Mouse (Mus musculus) NIH3T3 (cell line): ENCODE measurements at regions not wholly inside any gene's neighbourhood (a gene's known extent, or its start where the extent isn't known, plus 50 kb on each side); places are given as distances from the start of the nearest gene placed in this dataset.

ENCODE experiments used
- DNase-seq: peaks from one replicate; pipeline ENCODE4 v3.0.0-alpha.2; 2012; ENCODE audit warnings: low read depth

DNA sequence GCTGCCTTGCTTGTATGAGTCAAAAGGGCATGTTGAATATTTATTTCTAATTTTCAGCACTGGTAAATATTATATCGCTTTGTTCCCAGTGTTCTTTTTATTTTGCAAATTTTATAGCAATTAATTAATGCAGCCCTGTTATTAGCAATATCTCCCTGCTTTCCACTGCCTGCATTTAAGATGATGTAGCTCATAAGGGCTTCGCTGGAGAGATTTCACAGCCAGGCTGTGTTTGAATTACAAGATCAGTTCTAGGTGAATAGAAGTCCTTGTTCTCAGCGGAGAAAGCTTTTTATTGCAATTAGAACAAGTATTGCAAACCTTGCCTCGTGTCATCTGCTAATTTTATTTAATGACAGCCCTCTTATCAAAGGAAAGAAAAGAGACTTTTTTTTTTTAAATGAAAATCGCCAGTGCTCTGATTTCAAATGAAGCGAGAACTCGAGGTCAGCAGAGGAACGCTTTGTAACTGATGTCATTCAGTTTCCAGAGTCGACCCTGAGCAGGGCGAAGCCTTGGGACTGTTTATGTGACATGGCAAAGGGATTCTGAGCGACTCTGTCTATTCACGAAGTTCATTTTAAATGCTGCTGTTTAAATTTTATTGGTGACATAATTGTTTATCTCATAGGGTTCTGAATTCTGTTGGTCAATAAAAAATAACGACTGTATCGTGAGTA lies 378.7 kb upstream of the Mki67 start:
- DNase-seq = no peak

DNA sequence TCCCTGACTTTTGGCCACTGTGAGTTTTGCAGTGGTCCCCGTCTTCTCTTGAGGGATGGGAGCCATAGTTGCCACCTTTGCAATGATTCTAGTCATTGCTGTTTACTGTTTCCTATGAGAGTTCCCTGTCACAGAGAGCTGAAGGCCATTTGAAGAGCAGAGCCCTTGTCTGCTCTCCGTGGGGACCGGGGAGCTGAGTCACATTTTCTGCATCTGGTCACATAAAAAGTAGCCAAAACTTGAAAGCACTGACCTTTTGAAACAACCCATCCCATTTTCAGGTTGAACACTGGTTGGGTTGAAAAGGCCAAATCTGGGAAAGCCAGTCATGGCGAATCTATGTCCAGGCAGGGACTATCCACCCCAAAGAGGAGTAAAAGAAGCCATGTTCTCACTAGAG lies 387.9 kb upstream of the Mki67 start:
- no peak for DNase-seq

DNA sequence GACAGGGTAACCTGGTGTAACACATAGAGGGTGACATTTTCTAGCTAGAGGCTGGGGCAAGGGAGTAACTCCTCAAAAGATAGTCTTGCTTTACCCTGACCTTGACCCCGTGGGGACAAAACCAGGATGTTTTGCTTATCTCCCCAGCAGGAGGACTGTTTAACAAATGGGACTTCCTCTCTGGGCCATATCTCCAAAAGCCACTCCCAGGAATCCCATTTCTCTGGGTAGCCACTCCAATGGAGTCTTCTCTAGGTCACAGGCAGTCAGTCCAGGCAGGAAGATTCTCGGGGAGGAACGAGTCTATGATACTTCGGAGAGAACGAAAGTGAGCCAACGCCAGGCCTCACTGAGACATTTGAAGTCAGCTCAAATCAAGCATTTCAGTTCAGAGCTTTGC lies 396.0 kb upstream of the Mki67 start:
- no peak for DNase-seq

DNA sequence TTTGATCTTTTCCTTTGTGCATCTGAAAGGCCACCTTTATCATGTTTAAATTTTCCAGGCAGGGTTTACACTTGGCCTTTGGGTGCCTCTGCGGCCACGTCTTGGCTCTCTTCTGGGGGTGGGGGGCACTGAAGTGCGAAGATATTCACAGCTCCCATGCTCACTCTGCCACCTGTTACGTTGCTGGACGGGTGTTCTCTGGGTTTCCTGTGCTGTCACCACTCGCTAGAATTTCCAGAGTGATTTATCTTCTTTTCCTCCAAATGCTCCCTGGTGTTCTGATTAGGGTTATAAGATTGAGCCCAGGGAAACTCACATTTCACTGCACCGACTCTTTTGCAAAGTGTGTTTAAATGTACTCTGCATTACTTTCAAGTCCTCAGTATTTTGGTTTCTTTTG lies 404.8 kb upstream of the Mki67 start:
- no peak for DNase-seq

DNA sequence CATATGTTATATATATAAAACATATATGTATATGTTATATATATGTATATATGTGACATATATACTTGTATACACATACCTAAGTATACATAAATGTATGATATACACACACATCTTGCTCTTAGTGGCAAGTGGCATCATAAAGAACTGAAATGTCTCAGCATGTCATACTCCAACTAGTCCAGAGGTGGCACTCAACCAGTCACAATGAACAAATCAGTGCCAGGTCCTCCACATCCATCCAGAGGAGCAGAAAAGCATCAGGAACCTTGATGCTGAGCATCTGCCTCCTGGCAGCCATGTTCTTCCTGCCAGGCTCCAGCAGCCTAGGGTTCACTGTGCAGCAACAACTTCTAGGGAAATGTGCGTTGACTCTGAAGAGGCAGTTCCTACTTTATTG lies 405.2 kb upstream of the Mki67 start:
- no peak for DNase-seq

DNA sequence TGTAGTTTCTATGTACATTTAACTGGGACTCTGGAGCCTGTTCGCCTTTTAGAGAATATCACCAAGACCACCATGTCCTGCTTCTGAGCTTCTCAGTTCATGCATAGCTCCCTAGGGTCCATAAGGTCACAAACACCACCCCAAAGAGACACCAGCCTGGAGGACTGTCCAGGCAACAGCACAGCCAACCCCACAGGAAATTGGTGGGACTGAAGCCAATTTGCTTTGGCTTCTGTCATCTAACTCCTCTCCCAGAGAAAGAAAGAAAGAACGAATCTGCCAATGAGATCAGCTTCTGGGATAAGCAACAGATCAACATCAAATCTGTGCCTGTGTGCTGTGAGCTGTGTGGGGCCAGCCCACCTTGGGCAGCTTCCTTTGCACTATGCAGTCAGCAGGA lies 408.6 kb upstream of the Mki67 start:
- DNase-seq = no peak

DNA sequence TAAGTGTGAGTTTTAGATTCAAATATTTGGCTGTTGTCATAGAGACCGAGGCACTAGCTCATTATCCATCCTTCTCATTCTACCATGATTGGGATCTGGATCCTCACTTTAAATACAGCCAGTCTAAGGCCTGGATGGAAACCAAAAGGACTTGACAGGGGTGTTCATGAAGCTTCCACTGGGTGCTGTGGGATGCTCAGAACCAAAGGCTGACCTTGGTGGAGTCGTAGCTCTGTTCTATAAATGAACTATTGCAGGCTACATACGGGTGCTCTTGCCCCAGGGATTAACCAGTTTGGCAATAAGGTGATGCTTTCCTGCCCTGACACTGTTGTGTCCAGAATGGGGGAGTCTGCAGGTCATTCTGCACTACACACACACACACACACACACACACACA lies 410.2 kb upstream of the Mki67 start:
- no peak for DNase-seq

DNA sequence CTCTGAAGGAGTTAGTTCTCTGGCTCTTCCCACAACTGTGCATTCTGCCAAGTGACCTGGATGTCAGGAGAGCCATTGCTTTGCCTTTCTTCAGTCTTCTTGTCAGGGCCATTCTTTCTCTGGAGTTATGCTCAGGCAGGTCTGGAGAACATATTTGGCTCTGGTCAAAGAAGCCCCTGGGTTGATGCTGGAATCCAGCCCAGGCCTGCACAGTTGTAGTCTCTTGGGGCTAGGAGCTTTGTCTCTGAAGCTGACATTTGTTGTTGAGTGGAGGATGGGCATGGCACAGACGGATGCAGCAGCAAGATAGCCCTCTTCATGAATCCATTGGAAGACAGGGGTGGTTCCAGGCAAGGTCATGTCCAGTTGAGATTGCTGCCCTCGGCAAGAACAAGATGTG lies 411.4 kb upstream of the Mki67 start:
- no peak for DNase-seq

DNA sequence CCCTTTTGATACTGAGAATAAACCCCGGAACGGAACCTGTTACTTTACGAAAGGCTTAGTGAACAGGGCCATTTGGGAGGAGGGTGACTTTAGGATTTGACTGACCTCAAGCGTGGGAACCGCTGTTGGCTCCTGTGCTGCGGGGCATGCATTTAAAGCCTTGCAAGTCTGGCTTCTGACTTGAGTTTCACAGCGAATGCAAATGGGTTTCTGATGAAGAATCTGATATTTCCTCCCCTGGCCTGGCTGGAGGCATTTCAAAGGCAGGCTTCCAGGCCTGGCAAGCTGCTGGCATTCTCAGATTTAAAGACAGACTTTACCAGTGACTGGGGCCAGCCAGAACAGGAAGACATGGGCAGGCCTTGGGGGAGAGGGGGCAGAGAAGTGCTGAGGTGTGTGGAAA lies 413.6 kb upstream of the Mki67 start:
- DNase-seq = no peak

DNA sequence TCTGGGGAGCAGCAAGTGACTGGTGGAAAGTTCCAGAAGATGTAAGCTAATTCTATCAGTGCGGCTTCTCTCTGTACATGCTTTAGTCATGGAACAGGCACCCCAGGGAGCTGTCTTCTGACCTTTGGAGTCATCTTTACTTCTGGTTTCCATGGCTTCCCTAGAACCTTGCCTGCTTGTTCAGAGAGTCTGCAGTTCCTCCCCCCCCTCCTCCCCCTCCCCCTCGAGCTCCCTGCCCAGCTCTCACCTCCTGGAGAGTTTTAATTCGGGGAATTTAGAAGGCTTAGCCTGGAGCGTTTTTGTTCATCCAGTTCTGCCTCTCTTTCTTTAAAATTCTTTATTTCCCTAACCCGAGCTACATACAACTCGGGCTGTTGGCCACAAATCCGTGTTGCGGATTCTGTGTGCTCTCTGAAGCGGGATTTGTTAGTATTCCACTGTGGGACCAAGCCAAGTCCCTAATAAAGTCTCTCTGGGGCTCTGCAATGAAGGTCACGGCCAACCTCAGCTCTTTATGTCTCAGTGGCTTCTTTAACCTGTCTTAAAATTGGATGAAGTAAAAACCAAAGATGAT lies 414.6 kb upstream of the Mki67 start:
- no peak for DNase-seq

DNA sequence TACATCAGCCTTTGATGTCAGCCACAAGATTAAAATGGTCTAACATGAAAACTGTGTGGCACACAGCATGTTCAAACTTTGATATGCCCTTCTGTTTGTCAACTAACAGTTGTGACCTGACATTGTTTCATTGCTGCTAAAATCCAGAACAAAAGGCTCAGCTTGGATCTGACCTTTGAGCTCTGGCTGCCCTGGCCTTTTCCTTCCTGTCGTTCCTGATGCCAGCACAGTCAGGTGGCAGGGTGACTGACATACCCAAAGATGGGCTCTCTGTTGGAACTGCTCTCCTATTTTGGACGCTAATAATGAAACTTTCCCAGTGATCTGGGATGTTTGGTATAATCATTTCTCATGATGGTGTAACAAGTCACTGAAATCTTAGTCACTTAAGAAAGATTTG lies 416.8 kb upstream of the Mki67 start:
- no peak for DNase-seq

DNA sequence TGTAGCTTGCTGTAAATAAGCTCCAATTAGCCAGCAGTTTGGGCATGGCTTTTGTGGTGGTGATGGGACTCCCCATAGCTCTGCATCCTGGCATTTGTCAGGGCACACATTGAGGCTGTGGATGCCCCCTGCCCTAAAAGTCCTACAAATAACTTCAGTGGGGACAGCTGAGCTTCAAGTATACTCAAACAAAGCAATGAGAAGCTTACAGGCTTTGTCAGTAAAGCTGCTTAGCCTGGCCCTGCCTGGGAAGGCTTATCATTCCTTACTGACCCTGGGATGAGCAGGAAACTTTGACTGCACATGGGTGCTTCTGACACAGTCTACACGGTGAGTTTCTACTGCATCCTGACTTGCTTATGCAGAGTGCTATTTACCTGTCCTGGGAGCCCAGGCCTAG lies 420.5 kb upstream of the Mki67 start:
- DNase-seq = no peak

DNA sequence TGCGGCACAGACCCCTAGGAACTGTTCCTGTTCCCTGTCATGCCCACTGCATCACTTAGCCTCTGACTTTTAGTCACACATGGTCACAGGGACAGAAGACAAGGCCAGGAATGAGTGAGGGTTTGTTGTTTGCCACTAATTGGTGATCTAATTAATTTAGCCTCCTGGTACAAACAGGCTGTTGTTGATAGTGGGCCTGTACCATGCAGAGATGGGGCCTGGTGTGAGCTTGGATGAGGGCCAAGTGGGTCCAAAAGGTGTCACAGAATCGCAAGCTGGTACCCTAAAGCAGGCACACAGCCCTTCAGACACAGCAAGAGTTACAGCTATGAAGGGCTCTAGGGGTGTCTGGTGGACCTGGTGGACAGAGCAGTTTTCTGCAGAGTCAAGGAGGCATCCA lies 421.2 kb upstream of the Mki67 start:
- DNase-seq = no peak

DNA sequence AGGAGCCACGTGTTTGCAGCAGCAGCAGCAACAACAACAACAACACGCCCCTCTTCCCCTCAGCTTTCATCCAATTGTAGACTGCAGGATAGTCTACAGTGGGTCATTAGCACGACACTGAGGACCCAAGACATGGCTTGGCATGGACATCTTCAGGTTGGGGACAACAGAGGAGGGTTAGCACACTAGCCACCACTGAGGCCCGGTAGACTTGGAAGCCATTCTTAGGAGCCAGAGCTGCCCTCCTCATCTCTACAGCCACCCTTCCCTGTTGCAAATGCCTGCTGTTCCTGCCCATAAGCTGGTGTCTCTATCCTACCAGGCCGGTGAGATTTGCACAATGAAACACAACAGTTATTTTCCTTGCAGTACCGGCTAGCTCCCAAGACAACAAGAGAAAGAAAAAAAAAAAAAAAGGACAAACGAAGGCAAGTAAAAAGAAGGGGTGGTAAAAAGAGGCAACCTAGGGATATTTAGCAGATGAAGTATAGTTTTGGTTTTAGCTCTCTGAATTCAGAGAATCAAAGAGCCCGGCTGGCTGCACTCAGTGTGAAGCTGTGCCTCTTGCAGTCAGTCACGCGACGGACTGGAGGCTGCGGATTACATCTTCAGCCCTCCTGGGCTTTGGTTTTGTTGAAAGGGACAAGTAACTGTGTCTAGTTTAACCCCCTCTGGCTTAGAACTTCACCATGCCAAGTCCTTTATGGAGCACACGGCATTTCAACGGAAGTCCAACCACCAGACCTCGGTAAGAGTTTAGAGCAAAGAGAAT lies 421.9 kb upstream of the Mki67 start:
- no peak for DNase-seq

DNA sequence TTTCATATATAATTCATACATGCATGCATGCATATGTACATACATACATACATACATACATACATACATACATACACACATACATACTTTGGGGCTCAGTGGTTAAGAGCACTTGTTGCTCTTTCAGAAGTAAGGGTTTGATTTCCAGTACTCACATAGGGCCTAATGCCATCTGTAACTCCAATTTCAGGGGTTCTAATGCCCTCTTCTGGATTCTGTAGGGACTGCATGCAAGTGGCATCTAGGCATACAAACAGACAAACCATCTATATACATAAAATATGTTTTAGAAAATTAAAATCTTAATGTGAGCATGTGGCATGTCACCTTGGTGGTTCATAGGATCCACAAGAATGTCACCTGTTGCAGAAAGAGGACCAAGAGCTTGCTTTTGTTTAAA lies 426.7 kb upstream of the Mki67 start:
- DNase-seq = no peak

DNA sequence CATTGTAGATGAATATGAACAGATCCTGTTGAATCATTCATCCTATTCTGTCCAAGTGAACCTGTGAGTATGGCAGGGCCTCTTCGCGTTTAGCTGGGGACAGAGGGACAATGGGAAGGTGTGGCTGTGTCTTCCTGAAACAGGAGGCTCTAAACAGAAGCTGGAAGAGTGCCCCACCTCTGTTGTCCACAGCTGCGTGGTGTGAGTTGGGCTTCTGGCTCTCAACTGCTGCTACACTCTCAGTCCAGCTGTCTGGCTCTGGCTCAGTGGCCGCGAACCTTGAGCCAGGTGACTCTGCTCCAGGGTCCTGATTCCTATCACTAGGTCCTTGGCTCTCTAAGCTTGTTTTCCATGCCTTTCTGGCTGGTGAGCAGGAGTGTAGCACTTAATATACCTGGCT lies 434.0 kb upstream of the Mki67 start:
- DNase-seq = no peak

DNA sequence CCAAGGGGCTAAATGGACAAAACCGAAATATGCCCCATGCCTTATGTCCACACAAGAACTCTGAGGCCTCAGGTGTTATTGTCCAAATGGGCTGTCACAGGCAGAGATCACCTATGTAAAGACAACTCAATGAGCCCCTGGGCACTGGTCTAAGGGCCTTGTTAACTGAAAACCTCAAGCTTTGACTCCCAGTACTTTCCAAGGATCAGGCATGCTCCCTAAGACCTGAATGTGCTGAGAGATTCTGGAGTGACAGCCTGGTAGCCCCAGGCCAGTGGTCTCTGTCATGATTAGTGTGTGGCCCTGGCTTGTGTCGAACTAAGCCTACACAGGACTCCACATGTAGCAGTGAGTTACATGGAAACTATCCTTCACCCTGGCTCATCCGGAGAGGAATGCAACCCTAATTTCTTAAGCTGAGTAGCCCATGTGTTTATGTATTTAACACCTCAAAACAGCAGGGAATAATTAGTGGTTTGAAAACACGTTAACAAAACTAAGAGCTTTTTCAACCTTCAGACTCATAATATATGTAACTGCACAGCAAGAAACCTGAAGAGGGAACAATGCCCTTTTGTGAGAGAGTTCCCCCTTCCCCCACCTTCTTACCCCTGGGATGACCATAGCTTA lies 435.3 kb upstream of the Mki67 start:
- DNase-seq = no peak

DNA sequence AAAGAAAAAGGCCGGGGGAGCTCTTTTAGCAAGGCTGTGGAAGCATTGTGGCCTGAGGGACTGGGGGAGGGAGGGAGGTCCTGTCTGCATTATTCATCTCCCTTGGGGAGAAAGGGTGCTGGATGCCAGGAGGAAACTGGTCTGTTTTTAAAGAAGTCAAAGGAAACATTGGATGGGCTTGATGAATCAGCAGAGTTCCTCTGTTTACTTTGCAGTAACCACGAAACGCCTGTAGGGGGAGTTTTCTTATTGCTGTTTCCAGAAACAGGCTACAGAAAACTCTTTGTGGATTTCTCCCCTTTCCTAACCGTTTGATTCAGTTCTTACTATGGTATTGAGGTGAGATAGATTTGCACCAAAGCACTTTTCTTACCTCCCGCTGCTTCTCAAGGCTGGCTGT lies 436.3 kb upstream of the Mki67 start:
- DNase-seq = peak; percentile 64

DNA sequence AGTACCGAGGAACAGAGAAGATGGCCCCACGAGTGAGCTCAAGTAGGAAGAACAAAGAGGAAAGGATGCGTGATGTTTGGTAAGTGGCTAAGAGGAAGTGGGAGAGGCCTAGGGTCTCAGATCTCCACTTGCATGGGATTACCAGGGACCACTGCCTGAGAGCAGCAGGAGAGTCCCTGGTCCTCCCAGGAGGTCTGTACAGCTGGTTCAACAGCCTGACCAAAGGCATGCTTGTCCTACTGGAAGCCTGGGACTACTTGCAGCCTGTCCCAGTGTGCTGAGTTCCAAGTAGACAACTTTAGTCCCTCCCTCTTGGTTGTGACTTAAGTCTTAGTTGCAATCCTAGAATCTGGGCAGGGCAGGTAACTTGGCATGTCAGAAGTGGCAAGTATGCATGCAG lies 437.5 kb upstream of the Mki67 start:
- no peak for DNase-seq

DNA sequence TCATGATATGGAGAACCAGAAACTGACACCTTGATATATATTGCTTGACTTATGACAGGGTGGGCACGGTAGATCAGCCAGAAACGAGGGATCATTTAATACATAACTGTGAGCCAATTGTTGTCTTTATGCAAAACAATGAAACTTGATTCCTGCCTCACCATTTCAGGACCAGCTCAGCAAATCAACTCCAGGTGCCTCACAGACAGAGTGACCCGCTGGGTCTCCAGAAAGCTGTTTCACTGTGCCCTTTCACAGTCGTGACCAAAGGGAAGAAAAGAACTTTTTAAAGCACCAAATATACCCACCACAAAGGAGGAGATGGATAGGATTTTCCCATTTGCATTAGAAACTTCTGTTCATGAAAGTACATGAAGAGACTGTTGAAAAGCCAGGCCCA lies 443.0 kb upstream of the Mki67 start:
- no peak for DNase-seq

DNA sequence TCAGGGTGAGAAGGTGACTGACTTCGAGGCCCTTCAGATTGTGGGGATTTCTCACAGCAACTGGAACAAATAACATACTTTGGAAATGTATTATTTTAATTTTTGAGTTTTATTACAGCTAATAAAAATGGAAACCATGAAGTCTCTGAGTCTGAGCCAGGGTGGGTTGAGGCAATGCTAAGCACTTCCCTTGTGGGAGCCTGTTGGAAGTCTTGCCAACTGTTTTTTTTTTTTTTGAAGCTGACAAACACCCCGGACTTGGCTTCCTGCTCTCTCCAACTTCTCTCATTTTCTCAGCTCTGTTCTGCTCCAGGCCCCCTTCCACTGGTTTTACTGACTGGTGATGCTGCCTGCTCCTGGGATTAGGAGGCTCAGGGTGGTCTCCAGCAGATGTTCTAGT lies 445.4 kb upstream of the Mki67 start:
- DNase-seq = no peak

DNA sequence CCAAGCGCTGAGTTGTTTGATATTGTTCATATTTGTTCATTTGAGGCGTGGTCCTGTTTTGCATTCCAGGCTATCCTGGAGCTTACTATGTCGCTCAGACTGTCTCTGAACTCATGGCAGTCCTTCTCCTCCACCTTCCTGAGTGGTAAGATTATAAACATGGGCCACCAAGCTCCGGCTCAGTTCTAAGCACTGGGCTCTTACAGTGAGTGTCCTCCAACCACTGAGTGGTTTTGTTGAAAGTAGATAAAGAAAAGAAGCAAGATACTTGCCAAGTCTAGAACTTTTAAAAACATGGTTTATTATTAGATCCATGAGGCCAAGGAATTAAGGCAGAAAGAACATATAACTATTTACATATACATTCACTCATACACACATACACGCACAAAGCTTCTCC lies 448.7 kb upstream of the Mki67 start:
- DNase-seq = no peak

DNA sequence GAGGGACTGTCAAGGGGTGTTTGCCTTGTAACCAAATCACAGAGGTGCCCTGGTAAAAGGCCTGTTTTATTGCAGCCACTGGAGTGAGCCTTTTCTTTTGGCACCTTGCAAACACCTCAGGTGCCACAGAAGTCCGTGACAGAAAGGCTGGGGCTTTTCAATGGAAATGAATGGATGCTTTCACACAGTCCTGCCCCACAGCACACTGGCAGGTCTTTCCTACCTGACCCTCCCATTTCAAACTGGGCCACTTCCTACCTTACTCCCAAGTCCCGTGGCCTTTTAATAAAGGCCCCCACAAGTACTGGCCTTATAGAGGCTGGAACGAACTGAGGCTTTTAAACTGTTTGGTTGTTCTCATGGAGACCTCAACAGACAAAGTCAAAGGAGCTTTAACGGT lies 453.1 kb upstream of the Mki67 start:
- no peak for DNase-seq
